Mouse (Mus musculus): Measurements from ENCODE around the gene Immp2l. TPM values are rescaled to one million over a fixed set of nuclear protein-coding genes. Genes with fewer than 3 reads are reported as not detected.

Immp2l gene
- polyA plus RNA-seq, 1 experiment from 2014 or later, result 16.5 TPM

- no peak overlapping the region for H3K27ac ChIP-seq
- H3K36me3 ChIP-seq, result no peaks in the 10 kb centered on the region
- H3K27me3 ChIP-seq, result no peaks in the 10 kb centered on the region
- H3K9me3 ChIP-seq, result no peaks in the 10 kb centered on the region
- no peak for ATAC-seq (ENCODE audit: low FRiP score, low read depth)
- 94% methylated on average over 1 of the region's 1 CpGs for WGBS
- no peak overlapping the region for H3K4me3 ChIP-seq
- H3K4me2 ChIP-seq (replicated peaks), result no peak overlapping the region
- H3K9ac ChIP-seq, result no peak overlapping the region
- no peaks in the 10 kb centered on the region for H3K4me1 ChIP-seq
These were observed 254.0 kb downstream of the Immp2l start for GRCm38 (mm10) chr12:41277896-41278295.

- Histone ChIP-seq H3K36me3 (no peaks in the 10 kb centered on the region), H3K4me2 (replicated peaks) (no peak overlapping the region), H3K27me3 (no peaks in the 10 kb centered on the region), H3K27ac (no peak overlapping the region), H3K9ac (no peak overlapping the region), H3K4me1 (peaks cover 5% of the 10 kb centered on the region; the same call in 1 of the 2 replicates), H3K4me3 (no peak overlapping the region), H3K9me3 (no peaks in the 10 kb centered on the region)
- 42% methylated on average over 3 of the region's 3 CpGs for WGBS
- ATAC-seq (ENCODE audit: low FRiP score, low read depth), result no peak
These were observed 265.2 kb downstream of the Immp2l start for GRCm38 (mm10) chr12:41289047-41289446.

DNA sequence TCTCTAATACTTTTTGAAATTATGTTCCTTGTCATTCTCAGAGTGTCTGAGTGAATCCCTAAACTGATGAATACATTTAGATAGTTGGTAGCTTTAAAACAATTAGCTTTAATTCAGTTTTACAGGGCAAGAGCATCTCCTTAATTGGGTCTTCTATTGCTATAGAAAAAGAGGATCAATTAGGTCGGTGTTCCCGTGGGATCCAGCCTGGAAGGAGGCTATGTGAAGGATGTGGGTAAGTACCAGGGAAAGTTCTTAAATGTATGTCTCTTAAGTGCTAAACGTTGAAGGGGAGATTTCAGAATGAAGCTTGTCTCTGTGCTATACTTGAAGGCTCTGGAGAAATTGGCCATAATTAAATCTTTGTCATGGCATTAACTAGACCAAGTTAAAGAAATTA, 283.1 kb downstream of the Immp2l start:
- Histone ChIP-seq H3K4me2 (replicated peaks) (no peak overlapping the region), H3K4me1 (no peaks in the 10 kb centered on the region), H3K36me3 (no peaks in the 10 kb centered on the region), H3K4me3 (no peak overlapping the region), H3K9me3 (no peaks in the 10 kb centered on the region), H3K27me3 (no peaks in the 10 kb centered on the region), H3K27ac (no peak overlapping the region), H3K9ac (no peak overlapping the region)
- WGBS, result 63% methylated on average over 3 of the region's 3 CpGs
- ATAC-seq (ENCODE audit: low FRiP score, low read depth), result no peak

DNA sequence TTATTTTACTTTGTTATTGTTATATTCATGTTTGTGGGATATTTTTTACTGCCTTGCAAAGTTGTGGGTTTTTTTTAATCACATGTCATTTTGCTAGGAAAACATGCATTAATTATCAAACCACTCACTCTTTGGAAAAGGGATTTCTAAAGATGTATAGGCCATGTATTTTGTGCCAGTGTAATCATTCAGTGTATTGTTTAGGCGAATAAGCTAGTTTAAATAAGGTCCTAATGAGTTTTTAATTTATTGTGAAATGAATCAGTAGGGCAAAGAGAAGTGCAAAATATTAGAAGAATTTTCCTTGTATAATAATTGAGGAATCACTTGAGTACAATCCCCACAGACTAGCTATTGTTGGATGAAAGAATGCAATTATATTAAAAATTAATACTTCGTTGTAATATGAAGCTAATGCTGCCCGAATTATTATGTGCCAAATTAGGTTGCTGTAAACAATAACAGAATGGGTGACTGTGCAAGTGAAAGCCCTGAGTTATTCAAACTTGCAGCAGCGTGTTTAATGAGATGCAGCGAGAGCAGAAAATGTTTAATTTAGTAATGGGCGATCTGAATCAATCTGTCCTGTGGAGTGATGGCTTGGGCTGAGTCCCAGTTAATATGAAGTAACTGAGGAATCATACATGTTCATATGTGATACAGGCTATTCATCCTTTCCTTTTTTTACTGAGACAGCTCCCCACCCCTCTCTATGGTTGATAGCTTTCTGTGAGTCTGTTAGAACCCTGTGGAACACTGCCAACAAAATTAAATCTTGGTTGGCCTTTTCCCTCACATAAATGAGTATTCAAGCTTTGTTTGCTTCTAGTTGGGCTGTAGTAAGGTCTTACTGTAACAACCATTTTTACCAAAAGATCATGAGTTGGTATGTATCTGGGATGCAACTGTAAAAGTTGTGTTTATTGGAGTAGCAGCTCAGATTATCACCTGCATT, 285.1 kb downstream of the Immp2l start:
- Histone ChIP-seq H3K27ac (no peak overlapping the region), H3K4me2 (replicated peaks) (no peak overlapping the region), H3K4me1 (no peaks in the 10 kb centered on the region), H3K9me3 (no peaks in the 10 kb centered on the region), H3K4me3 (no peak overlapping the region), H3K36me3 (no peaks in the 10 kb centered on the region), H3K27me3 (no peaks in the 10 kb centered on the region), H3K9ac (no peak overlapping the region)
- WGBS, result 85% methylated on average over 6 of the region's 6 CpGs
- ATAC-seq (ENCODE audit: low FRiP score, low read depth), result no peak

DNA sequence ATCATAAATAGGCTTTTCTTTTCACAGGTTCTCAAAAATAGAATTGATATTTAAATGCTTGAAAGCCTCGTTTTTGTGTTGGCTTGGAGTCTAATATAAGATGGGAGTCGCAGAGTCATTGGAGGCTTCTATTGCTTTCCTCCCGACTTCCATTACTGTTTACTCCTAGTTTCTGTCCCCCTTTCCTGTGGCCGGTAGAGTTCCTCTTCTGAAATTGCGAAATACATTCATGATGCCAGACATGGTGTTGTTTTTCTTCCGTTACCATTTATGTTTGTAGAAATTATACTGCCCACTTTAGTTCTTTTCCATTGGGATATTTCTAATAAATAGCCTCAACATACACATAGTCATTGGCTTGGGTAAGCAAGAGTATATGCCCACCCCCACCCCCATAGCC, 289.5 kb downstream of the Immp2l start:
- H3K4me2 ChIP-seq (replicated peaks), result no peak overlapping the region
- H3K4me3 ChIP-seq, result no peak overlapping the region
- H3K27me3 ChIP-seq, result no peaks in the 10 kb centered on the region
- H3K9me3 ChIP-seq, result no peaks in the 10 kb centered on the region
- no peak overlapping the region for H3K27ac ChIP-seq
- H3K36me3 ChIP-seq, result no peaks in the 10 kb centered on the region
- ATAC-seq (ENCODE audit: low FRiP score, low read depth), result no peak
- peaks cover 10% of the 10 kb centered on the region for H3K4me1 ChIP-seq
- 87% methylated on average over 6 of the region's 6 CpGs for WGBS
- no peak overlapping the region for H3K9ac ChIP-seq

DNA sequence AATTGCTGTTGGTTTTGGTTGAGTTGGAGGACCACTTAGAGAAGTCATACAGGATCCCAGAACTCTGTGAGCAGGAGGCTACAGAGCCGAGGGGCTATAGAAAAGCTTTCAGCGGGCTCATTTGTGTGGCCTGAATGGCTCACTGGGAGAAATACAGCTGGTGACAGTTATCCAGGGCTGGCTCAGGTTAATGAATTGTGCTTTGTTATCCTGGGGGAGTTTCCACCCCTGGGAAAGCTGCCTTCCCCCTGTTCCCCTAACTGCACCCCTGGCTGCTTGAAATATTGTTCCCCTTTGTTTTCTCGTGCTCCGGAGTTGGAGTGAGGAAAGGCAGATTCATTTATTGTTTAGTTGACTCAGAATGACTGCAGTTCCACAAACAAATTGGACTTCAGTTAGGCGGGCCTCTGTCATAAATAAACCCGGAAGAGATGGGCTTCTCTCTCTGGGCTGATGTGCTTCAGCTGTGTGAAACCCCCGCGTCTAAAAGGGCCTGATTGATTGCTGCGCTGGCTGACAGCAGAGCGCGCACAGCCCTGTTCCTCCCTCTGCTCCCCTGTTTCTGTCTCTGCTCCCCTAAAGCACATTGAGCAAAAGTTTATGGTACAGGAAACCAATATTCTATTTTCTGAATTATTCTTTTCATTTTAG, 291.0 kb downstream of the Immp2l start:
- no peak overlapping the region for H3K9ac ChIP-seq
- ATAC-seq (ENCODE audit: low FRiP score, low read depth), result no peak
- no peak overlapping the region for H3K27ac ChIP-seq
- H3K36me3 ChIP-seq, result no peaks in the 10 kb centered on the region
- no peaks in the 10 kb centered on the region for H3K27me3 ChIP-seq
- H3K9me3 ChIP-seq, result no peaks in the 10 kb centered on the region
- peak overlapping the region; percentile 46 for H3K4me2 ChIP-seq (replicated peaks)
- 10% methylated on average over 11 of the region's 11 CpGs for WGBS
- H3K4me1 ChIP-seq, result peaks cover 10% of the 10 kb centered on the region
- no peak overlapping the region for H3K4me3 ChIP-seq

- Histone ChIP-seq H3K27me3 (no peaks in the 10 kb centered on the region), H3K4me1 (peaks cover 10% of the 10 kb centered on the region), H3K36me3 (no peaks in the 10 kb centered on the region), H3K9ac (no peak overlapping the region), H3K9me3 (no peaks in the 10 kb centered on the region), H3K27ac (no peak overlapping the region), H3K4me3 (no peak overlapping the region), H3K4me2 (replicated peaks) (no peak overlapping the region)
- 61% methylated on average over 4 of the region's 4 CpGs for WGBS
- no peak for ATAC-seq (ENCODE audit: low FRiP score, low read depth)
These were observed 292.0 kb downstream of the Immp2l start for GRCm38 (mm10) chr12:41315871-41316270.

- Histone ChIP-seq H3K36me3 (no peaks in the 10 kb centered on the region), H3K27me3 (no peaks in the 10 kb centered on the region), H3K4me1 (peaks cover 10% of the 10 kb centered on the region), H3K4me3 (no peak overlapping the region), H3K4me2 (replicated peaks) (no peak overlapping the region), H3K9ac (no peak overlapping the region), H3K27ac (no peak overlapping the region), H3K9me3 (no peaks in the 10 kb centered on the region)
- no peak for ATAC-seq (ENCODE audit: low FRiP score, low read depth)
- WGBS, result 46% methylated on average over 4 of the region's 4 CpGs
These were observed 292.5 kb downstream of the Immp2l start for GRCm38 (mm10) chr12:41316426-41316825.

DNA sequence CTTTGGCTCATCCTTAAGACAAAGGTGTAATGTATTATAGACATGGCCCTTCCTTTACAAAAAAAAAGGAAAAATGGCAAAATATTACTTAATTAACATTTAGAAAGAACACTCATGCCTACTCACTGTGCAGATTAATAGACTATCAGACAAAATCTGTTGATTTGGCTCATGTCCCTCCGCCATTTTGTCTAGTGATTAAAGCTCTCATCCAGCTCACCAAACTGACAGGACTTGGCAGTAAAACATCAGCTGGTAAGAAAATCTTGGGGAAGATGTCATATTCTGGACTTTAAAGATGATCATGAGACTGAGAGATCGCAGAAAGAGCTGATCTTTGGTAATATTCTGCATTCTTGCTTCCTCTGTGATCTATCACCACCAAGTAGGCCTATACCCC, 293.5 kb downstream of the Immp2l start:
- Histone ChIP-seq H3K4me3 (no peak overlapping the region), H3K27me3 (no peaks in the 10 kb centered on the region), H3K36me3 (no peaks in the 10 kb centered on the region), H3K4me2 (replicated peaks) (no peak overlapping the region), H3K9me3 (no peaks in the 10 kb centered on the region), H3K9ac (no peak overlapping the region), H3K4me1 (peaks cover 10% of the 10 kb centered on the region), H3K27ac (no peak overlapping the region)
- WGBS, result 91% methylated on average over 2 of the region's 2 CpGs
- ATAC-seq (ENCODE audit: low FRiP score, low read depth), result no peak

- Histone ChIP-seq H3K27me3 (no peaks in the 10 kb centered on the region), H3K36me3 (no peaks in the 10 kb centered on the region), H3K4me1 (no peaks in the 10 kb centered on the region), H3K27ac (no peak overlapping the region), H3K9ac (no peak overlapping the region), H3K4me3 (no peak overlapping the region), H3K4me2 (replicated peaks) (no peak overlapping the region), H3K9me3 (no peaks in the 10 kb centered on the region)
- 78% methylated on average over 1 of the region's 1 CpGs for WGBS
- ATAC-seq (ENCODE audit: low FRiP score, low read depth), result no peak
These were observed 298.1 kb downstream of the Immp2l start for GRCm38 (mm10) chr12:41322018-41322417.

DNA sequence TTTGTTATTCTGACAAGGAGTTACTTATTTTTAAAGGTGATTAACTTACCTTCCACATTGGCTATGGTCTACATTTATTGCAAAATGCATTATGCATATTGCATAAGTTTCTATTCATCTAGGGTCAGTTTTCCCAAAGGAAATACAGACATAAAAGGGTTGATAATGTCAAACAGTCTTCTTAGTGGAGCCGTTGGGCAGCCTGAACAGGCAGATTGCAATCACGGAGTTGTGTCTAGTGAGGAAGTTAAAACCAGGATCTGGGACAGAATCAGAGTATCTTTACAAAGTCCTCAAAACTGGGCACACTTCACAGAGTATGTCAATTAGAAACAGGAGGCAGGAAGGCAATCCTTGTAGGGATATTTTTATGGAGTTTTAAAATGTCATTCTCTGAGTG, 300.5 kb downstream of the Immp2l start:
- H3K9me3 ChIP-seq, result no peaks in the 10 kb centered on the region
- no peaks in the 10 kb centered on the region for H3K36me3 ChIP-seq
- ATAC-seq (ENCODE audit: low FRiP score, low read depth), result no peak
- no peaks in the 10 kb centered on the region for H3K27me3 ChIP-seq
- H3K4me3 ChIP-seq, result no peak overlapping the region
- no peaks in the 10 kb centered on the region for H3K4me1 ChIP-seq
- H3K9ac ChIP-seq, result no peak overlapping the region
- no peak overlapping the region for H3K4me2 ChIP-seq (replicated peaks)
- no peak overlapping the region for H3K27ac ChIP-seq
- 77% methylated on average over 2 of the region's 2 CpGs for WGBS

DNA sequence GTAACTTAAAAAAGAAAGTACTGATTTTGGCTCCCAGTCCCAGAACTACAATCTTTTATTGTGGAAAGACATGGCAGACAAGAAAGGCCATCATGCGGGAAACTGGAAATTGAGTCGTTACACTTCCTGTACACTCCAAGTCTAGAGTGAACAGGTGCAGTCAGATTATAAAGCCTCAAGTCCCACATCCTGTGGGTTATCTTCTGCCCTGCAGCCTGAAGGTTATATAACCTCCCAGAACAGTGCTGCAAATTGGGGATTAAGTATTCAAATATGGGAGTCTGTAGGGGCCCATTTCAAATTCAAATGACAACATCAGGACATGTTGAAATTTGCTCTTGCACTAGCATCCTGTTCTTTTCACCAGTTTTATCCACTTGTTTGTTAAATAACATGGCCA, 301.9 kb downstream of the Immp2l start:
- no peak for ATAC-seq (ENCODE audit: low FRiP score, low read depth)
- WGBS, result 74% methylated on average over 2 of the region's 2 CpGs

More for the DNA sequence above, 301.9 kb downstream of the Immp2l start:
- H3K9me3 ChIP-seq, result no peaks in the 10 kb centered on the region
- H3K4me1 ChIP-seq, result no peaks in the 10 kb centered on the region
- H3K4me2 ChIP-seq (replicated peaks), result no peak overlapping the region
- no peak overlapping the region for H3K4me3 ChIP-seq
- no peaks in the 10 kb centered on the region for H3K36me3 ChIP-seq
- H3K9ac ChIP-seq, result no peak overlapping the region
- H3K27ac ChIP-seq, result no peak overlapping the region
- H3K27me3 ChIP-seq, result no peaks in the 10 kb centered on the region
